Mouse (Mus musculus): ENCODE results near the gene Lamtor5. TPM values are rescaled to one million over a fixed set of nuclear protein-coding genes. Genes with fewer than 3 reads are reported as not detected.

The Lamtor5 gene
- polyA plus RNA-seq (2014; fragmentation: Nextera tagmentation; extraction: Ambion mirVana) = 190 and 210 TPM in 2 replicates

- Histone ChIP-seq H3K27ac (replicated peaks; ENCODE audit: low read depth, low read length) (no peak within 1 kb of the TSS), H3K9me3 (ENCODE audit: control insufficient read depth, low read length) (no peaks in the 10 kb centered on the region), H3K9ac (replicated peaks; ENCODE audit: low read length) (peak within 1 kb of the TSS; percentile 75), H3K4me3 (replicated peaks; ENCODE audit: low read depth, low read length) (peak within 1 kb of the TSS; percentile 80), H3K4me2 (ENCODE audit: low read length) (peak within 1 kb of the TSS; percentile 81), H3K27me3 (ENCODE audit: control insufficient read depth, insufficient read depth, low read length) (no peaks in the 10 kb centered on the region), H3K36me3 (ENCODE audit: control insufficient read depth, insufficient read depth, low read length) (peaks cover 12% of the 10 kb centered on the region), H3K4me1 (ENCODE audit: control insufficient read depth, insufficient read depth, low read length) (peaks cover 11% of the 10 kb centered on the region; the same call in 1 of the 2 replicates)
- DNase-seq (peak; percentile 96), ATAC-seq (ENCODE audit: low FRiP score, low TSS enrichment) (peak; percentile 90)
- 3% methylated on average over 43 of the region's 43 CpGs for WGBS
Observed at GRCm38 (mm10) chr3:107278479-107279269, at the start of gene Lamtor5. TSS of gene Lamtor5 (plus strand) at chr3:107278858.

DNA sequence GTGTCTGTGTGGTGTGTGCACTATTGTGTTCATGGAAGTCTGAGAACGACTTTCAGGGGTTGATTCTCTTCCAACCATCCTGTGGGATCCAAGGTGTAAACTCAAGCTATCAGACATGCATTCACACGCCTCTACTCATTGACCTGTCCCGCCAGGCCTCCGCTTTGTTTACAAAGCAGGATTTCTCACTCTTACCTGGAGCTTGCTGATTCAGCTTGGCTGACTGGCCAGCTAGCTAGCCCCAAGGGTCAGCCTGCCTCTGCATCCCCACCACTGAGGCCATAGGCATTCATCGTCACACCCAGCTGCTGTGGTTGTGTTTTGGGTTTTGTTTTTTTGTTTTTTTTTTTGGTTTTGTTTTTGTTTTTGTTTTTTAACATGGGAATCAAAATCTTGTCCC is 49.4 kb upstream of the Lamtor5 start:
- no peaks in the 10 kb centered on the region for H3K9me3 ChIP-seq (ENCODE audit: control insufficient read depth, low read length)
- H3K27ac ChIP-seq (replicated peaks; ENCODE audit: low read depth, low read length) = no peak overlapping the region
- no peak for DNase-seq
- H3K36me3 ChIP-seq (ENCODE audit: control insufficient read depth, insufficient read depth, low read length) = no peaks in the 10 kb centered on the region
- no peak overlapping the region for H3K9ac ChIP-seq (replicated peaks; ENCODE audit: low read length)
- ATAC-seq (ENCODE audit: low FRiP score, low TSS enrichment) = no peak
- H3K4me3 ChIP-seq (replicated peaks; ENCODE audit: low read depth, low read length) = no peak overlapping the region
- H3K4me2 ChIP-seq (ENCODE audit: low read length) = no peak overlapping the region
- no peaks in the 10 kb centered on the region for H3K27me3 ChIP-seq (ENCODE audit: control insufficient read depth, insufficient read depth, low read length)
- no peaks in the 10 kb centered on the region for H3K4me1 ChIP-seq (ENCODE audit: control insufficient read depth, insufficient read depth, low read length)
- 87% methylated on average over 5 of the region's 5 CpGs for WGBS

GRCm38 (mm10) chr3:107229822-107230221 is 48.8 kb upstream of the Lamtor5 start:
- no peak overlapping the region for H3K27ac ChIP-seq (replicated peaks; ENCODE audit: low read depth, low read length)
- H3K27me3 ChIP-seq (ENCODE audit: control insufficient read depth, insufficient read depth, low read length) = no peaks in the 10 kb centered on the region
- no peak overlapping the region for H3K4me2 ChIP-seq (ENCODE audit: low read length)
- H3K4me1 ChIP-seq (ENCODE audit: control insufficient read depth, insufficient read depth, low read length) = no peaks in the 10 kb centered on the region
- no peak overlapping the region for H3K4me3 ChIP-seq (replicated peaks; ENCODE audit: low read depth, low read length)
- WGBS = 81% methylated on average over 5 of the region's 5 CpGs
- H3K9ac ChIP-seq (replicated peaks; ENCODE audit: low read length) = no peak overlapping the region
- DNase-seq (no peak), ATAC-seq (ENCODE audit: low FRiP score, low TSS enrichment) (no peak)
- no peaks in the 10 kb centered on the region for H3K9me3 ChIP-seq (ENCODE audit: control insufficient read depth, low read length)
- no peaks in the 10 kb centered on the region for H3K36me3 ChIP-seq (ENCODE audit: control insufficient read depth, insufficient read depth, low read length)

- H3K27ac ChIP-seq (replicated peaks; ENCODE audit: low read depth, low read length) = no peak within 1 kb of the TSS
- WGBS = 69% methylated on average over 1 of the region's 1 CpGs
- H3K4me3 ChIP-seq (replicated peaks; ENCODE audit: low read depth, low read length) = no peak within 1 kb of the TSS
- DNase-seq (no peak), ATAC-seq (ENCODE audit: low FRiP score, low TSS enrichment) (no peak)
- no peaks in the 10 kb centered on the region for H3K4me1 ChIP-seq (ENCODE audit: control insufficient read depth, insufficient read depth, low read length)
- H3K9ac ChIP-seq (replicated peaks; ENCODE audit: low read length) = no peak within 1 kb of the TSS
- no peaks in the 10 kb centered on the region for H3K9me3 ChIP-seq (ENCODE audit: control insufficient read depth, low read length)
- H3K27me3 ChIP-seq (ENCODE audit: control insufficient read depth, insufficient read depth, low read length) = no peaks in the 10 kb centered on the region
- H3K4me2 ChIP-seq (ENCODE audit: low read length) = no peak within 1 kb of the TSS
- no peaks in the 10 kb centered on the region for H3K36me3 ChIP-seq (ENCODE audit: control insufficient read depth, insufficient read depth, low read length)
Observed at GRCm38 (mm10) chr3:107230527-107230926, 48.1 kb upstream of the Lamtor5 start, which contains the start of gene A630076J17Rik. TSS of gene A630076J17Rik (plus strand) at chr3:107230614.

DNA sequence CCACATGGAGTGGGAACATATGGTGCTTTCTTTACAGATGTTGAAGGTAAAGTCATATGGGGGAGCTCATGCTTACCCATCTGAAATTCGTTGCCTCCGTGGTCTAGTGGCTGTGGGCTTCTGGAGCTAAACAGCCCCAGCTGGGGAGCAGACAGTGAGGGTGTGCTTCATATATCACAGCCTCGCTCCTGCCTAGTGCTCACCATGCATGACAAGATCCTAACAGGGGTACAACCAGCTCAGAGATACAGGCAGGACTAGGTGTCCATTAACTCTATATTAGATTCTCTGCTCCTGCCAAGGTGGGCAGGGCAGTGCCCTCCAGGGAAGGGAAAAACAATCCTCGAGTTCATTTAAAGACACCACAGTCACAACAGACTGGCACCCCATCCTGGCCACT is 47.5 kb upstream of the Lamtor5 start:
- Histone ChIP-seq H3K27ac (replicated peaks; ENCODE audit: low read depth, low read length) (no peak overlapping the region), H3K27me3 (ENCODE audit: control insufficient read depth, insufficient read depth, low read length) (no peaks in the 10 kb centered on the region), H3K9ac (replicated peaks; ENCODE audit: low read length) (no peak overlapping the region), H3K4me1 (ENCODE audit: control insufficient read depth, insufficient read depth, low read length) (no peaks in the 10 kb centered on the region), H3K36me3 (ENCODE audit: control insufficient read depth, insufficient read depth, low read length) (no peaks in the 10 kb centered on the region), H3K4me3 (replicated peaks; ENCODE audit: low read depth, low read length) (no peak overlapping the region), H3K4me2 (ENCODE audit: low read length) (no peak overlapping the region), H3K9me3 (ENCODE audit: control insufficient read depth, low read length) (no peaks in the 10 kb centered on the region)
- 63% methylated on average over 4 of the region's 4 CpGs for WGBS
- ATAC-seq (ENCODE audit: low FRiP score, low TSS enrichment) = no peak
- no peak for DNase-seq

- Histone ChIP-seq H3K9ac (replicated peaks; ENCODE audit: low read length) (no peak overlapping the region), H3K9me3 (ENCODE audit: control insufficient read depth, low read length) (no peaks in the 10 kb centered on the region), H3K27ac (replicated peaks; ENCODE audit: low read depth, low read length) (no peak overlapping the region), H3K36me3 (ENCODE audit: control insufficient read depth, insufficient read depth, low read length) (no peaks in the 10 kb centered on the region), H3K4me2 (ENCODE audit: low read length) (no peak overlapping the region), H3K4me1 (ENCODE audit: control insufficient read depth, insufficient read depth, low read length) (no peaks in the 10 kb centered on the region), H3K27me3 (ENCODE audit: control insufficient read depth, insufficient read depth, low read length) (no peaks in the 10 kb centered on the region), H3K4me3 (replicated peaks; ENCODE audit: low read depth, low read length) (no peak overlapping the region)
- WGBS = 6% methylated on average over 11 of the region's 11 CpGs
- ATAC-seq (ENCODE audit: low FRiP score, low TSS enrichment) (peak; percentile 49), DNase-seq (peak; percentile 94)
Observed at GRCm38 (mm10) chr3:107233351-107233813, 45.3 kb upstream of the Lamtor5 start.

GRCm38 (mm10) chr3:107233945-107234344 is 44.7 kb upstream of the Lamtor5 start:
- H3K27me3 ChIP-seq (ENCODE audit: control insufficient read depth, insufficient read depth, low read length) = no peaks in the 10 kb centered on the region
- WGBS = 27% methylated on average over 2 of the region's 2 CpGs
- DNase-seq (no peak), ATAC-seq (ENCODE audit: low FRiP score, low TSS enrichment) (peak; percentile 5; the same call in 1 of the 2 replicates)
- no peaks in the 10 kb centered on the region for H3K36me3 ChIP-seq (ENCODE audit: control insufficient read depth, insufficient read depth, low read length)
- H3K27ac ChIP-seq (replicated peaks; ENCODE audit: low read depth, low read length) = no peak overlapping the region
- H3K4me3 ChIP-seq (replicated peaks; ENCODE audit: low read depth, low read length) = no peak overlapping the region
- no peaks in the 10 kb centered on the region for H3K9me3 ChIP-seq (ENCODE audit: control insufficient read depth, low read length)
- no peak overlapping the region for H3K4me2 ChIP-seq (ENCODE audit: low read length)
- no peak overlapping the region for H3K9ac ChIP-seq (replicated peaks; ENCODE audit: low read length)
- no peaks in the 10 kb centered on the region for H3K4me1 ChIP-seq (ENCODE audit: control insufficient read depth, insufficient read depth, low read length)

DNA sequence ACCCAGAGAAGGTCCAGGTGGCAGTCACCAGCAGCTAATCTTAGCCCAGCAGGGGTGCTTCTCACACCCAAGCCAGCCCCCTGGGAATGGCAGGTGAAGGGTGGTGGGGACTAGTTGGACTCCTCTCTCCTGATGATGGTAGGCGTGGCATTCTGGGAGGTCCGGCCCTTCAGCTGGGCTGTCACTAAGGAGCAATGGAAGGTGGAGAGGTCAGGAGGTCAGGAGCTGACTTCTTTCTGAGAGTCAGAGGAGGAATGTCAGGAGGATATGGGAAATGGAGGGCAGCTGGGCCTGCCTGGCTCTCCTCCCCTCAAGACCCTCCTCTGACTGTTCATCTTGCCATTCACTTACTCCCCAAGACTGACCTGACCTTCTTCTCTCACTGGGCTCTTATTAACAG is 40.6 kb upstream of the Lamtor5 start:
- no peak overlapping the region for H3K9ac ChIP-seq (replicated peaks; ENCODE audit: low read length)
- H3K9me3 ChIP-seq (ENCODE audit: control insufficient read depth, low read length) = no peaks in the 10 kb centered on the region
- 30% methylated on average over 2 of the region's 2 CpGs for WGBS
- H3K27ac ChIP-seq (replicated peaks; ENCODE audit: low read depth, low read length) = no peak overlapping the region
- H3K4me3 ChIP-seq (replicated peaks; ENCODE audit: low read depth, low read length) = no peak overlapping the region
- H3K4me1 ChIP-seq (ENCODE audit: control insufficient read depth, insufficient read depth, low read length) = 0 out of 2 replicates have a peak, but pooled peaks cover 6% of the 10 kb centered on the region
- no peak for DNase-seq
- no peaks in the 10 kb centered on the region for H3K27me3 ChIP-seq (ENCODE audit: control insufficient read depth, insufficient read depth, low read length)
- no peak for ATAC-seq (ENCODE audit: low FRiP score, low TSS enrichment)
- no peak overlapping the region for H3K4me2 ChIP-seq (ENCODE audit: low read length)
- no peaks in the 10 kb centered on the region for H3K36me3 ChIP-seq (ENCODE audit: control insufficient read depth, insufficient read depth, low read length)
